Mouse (Mus musculus): ENCODE measurements around the gene E130308A19Rik. TPM values are rescaled to one million over a fixed set of nuclear protein-coding genes. Genes with fewer than 3 reads are reported as not detected.
A peak's percentile ranks its signal among the peaks of the same experiment; 100 is the strongest.

E130308A19Rik gene
- total RNA-seq, 1 experiment from 2014 or later: 9.4 TPM

DNA sequence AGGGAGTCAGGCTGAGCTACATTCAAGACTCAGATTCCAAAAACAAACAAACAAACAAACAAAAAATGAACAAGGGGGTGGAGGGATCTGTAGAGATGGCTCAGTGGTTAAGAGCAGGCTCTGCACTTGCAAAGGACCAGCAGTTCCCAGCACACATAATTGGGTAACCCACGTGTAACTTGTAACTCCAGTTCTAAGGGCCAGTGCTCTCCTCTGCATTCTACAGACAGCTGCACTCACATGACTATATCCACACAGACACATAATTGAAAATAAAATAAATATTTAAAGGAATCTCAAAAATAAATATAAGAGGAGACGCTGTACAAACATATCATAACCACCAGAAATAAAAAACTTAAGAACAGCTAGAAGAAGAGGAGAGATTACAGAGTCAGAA, 113.9 kb downstream of the E130308A19Rik start:
- no peak for ATAC-seq (replicated peaks in 1 of 2; ENCODE audit: insufficient read depth in 1 of 2, low FRiP score in 2 of 2, low TSS enrichment in 1 of 2, low read depth in 1 of 2, poor library complexity in 2 of 2, severe bottlenecking in 2 of 2)

DNA sequence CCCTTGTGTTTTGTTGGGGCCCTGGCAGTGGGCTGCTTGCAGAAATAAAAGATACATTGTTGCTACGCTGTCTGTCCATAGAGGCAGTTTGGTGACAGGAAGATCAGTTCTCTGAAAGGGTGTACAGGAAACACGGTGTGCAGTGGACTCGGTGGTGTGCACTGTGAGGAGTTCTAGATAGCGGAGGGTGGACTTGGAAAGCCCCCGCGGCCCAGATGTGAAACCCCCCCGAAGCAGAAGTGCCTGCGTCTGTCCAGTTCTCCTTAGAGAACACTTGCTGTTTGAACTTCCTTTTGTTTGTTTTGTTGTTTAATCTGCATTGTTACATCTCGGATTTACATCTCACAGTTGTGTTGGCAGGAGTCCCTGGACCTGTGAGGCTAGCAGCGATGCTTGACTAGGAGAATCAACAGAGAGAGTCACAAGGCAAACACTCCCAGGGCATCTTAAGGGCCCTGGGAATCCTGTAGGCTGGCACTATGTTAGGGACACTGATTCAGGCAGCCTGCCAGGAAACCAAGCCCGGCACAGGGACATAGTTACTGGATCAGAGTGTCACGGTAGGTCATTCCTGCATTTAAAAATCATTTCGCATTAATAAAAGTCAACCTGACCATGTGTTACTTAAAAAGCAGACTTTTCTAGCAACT, 127.6 kb downstream of the E130308A19Rik start:
- ATAC-seq (replicated peaks in 1 of 2; ENCODE audit: insufficient read depth in 1 of 2, low FRiP score in 2 of 2, low TSS enrichment in 1 of 2, low read depth in 1 of 2, poor library complexity in 2 of 2, severe bottlenecking in 2 of 2): no peak

DNA sequence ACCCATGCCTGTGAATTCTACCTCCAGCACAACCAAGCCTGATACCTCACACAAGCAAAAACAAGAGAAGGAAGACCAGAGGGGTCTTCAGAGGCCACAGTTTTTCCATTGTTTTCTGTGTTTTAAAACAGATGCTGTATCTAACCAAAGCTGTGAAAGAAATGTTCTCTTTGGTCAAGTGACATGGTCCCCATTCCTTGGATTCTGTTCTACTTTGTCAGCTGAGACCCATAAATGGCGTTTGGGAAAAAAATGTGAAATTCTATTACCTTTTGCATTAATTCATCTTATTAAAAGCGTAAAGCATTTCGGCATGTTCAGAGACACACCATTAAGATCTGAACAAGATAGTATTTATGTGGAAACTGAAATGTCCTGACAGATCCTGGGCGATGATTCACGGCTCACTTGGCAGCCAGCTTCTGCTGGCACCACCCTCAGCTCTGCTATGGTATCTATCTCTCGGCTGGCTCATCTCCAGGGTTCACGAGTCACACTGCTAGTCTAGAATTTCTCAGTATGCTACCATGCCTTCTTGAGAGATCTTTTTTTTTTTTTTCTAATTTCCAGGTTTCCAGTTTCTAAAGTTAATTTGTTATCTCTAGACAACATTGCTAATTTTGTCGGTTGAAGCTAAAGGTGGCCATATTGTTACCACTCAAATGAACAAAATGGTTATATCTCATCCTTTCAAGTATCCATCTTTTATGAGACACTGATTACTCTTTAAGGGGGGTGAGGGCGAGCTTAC, 130.5 kb downstream of the E130308A19Rik start:
- ATAC-seq (replicated peaks in 1 of 2; ENCODE audit: insufficient read depth in 1 of 2, low FRiP score in 2 of 2, low TSS enrichment in 1 of 2, low read depth in 1 of 2, poor library complexity in 2 of 2, severe bottlenecking in 2 of 2): no peak

- ATAC-seq (replicated peaks in 1 of 2; ENCODE audit: insufficient read depth in 1 of 2, low FRiP score in 2 of 2, low TSS enrichment in 1 of 2, low read depth in 1 of 2, poor library complexity in 2 of 2, severe bottlenecking in 2 of 2): peak in 1 of 2 experiments; percentile 31; a peak in 1 of 4 replicates
Measured at GRCm38 (mm10) chr4:59757452-59758435, 131.7 kb downstream of the E130308A19Rik start.

- ATAC-seq (replicated peaks in 1 of 2; ENCODE audit: insufficient read depth in 1 of 2, low FRiP score in 2 of 2, low TSS enrichment in 1 of 2, low read depth in 1 of 2, poor library complexity in 2 of 2, severe bottlenecking in 2 of 2): no peak
Measured at GRCm38 (mm10) chr4:59760016-59760415, 134.0 kb downstream of the E130308A19Rik start.

DNA sequence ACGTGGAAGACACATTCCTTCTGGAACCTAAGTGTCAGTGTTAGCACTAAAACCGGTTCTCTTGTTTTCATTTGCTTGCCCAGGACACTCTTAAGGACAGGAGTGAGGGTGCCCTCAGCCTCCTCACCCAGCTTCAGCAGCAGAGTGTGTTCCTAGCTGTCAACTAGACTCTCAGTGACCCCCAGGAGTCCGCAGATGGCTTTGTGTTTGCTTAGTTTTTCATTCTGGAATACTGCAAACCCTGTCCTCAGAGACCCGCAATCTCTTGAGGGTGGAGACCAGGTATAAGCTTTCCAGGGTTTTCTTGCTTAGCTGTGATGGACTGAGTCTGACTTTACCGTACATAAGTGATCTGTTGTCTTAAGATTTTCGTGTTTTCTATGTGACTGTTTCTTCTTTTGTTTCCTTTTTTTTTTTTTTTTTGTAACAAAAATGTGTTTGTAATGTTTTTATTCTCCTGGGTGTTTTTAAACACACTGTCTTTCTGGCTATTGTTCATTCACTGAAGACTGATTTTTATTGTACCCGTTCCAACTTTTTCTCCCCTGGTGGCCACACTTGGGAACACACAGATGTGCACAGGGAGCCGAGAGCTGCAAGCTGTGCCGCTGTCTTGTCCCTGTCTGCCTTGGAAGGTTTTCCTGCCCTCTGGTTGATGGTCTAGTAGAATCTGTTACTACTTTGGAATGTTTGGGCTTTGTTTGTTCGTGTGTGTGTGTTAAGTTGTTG, 134.8 kb downstream of the E130308A19Rik start:
- peak; percentile 26 to 65; a peak in 2 of 4 replicates for ATAC-seq (replicated peaks in 1 of 2; ENCODE audit: insufficient read depth in 1 of 2, low FRiP score in 2 of 2, low TSS enrichment in 1 of 2, low read depth in 1 of 2, poor library complexity in 2 of 2, severe bottlenecking in 2 of 2)

DNA sequence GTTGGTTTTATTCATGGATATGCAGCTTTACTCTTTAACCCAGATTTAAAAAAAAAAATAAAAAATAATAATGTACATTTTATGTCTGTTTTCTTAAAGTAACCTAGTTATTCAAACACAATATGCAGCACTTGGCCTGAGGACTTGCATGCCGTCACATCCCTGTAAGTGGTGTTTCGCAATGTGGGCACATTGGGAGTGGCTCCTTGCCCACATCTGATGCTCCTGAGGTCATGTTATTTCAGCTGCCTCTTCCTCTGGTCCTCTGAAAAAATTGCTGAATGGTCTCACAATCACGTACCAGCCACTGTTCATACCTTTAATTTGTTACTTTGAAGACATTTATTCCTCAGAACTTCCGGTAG, 135.3 kb downstream of the E130308A19Rik start:
- ATAC-seq (replicated peaks in 1 of 2; ENCODE audit: insufficient read depth in 1 of 2, low FRiP score in 2 of 2, low TSS enrichment in 1 of 2, low read depth in 1 of 2, poor library complexity in 2 of 2, severe bottlenecking in 2 of 2): no peak

GRCm38 (mm10) chr4:59764950-59765349, 138.9 kb downstream of the E130308A19Rik start:
- ATAC-seq (replicated peaks in 1 of 2; ENCODE audit: insufficient read depth in 1 of 2, low FRiP score in 2 of 2, low TSS enrichment in 1 of 2, low read depth in 1 of 2, poor library complexity in 2 of 2, severe bottlenecking in 2 of 2): no peak

- ATAC-seq (replicated peaks in 1 of 2; ENCODE audit: insufficient read depth in 1 of 2, low FRiP score in 2 of 2, low TSS enrichment in 1 of 2, low read depth in 1 of 2, poor library complexity in 2 of 2, severe bottlenecking in 2 of 2): no peak
Measured at GRCm38 (mm10) chr4:59765385-59766005, 139.5 kb downstream of the E130308A19Rik start.

GRCm38 (mm10) chr4:59767717-59768116, 141.7 kb downstream of the E130308A19Rik start:
- ATAC-seq (replicated peaks in 1 of 2; ENCODE audit: insufficient read depth in 1 of 2, low FRiP score in 2 of 2, low TSS enrichment in 1 of 2, low read depth in 1 of 2, poor library complexity in 2 of 2, severe bottlenecking in 2 of 2): peak; percentile 54 to 59; a peak in 2 of 4 replicates

DNA sequence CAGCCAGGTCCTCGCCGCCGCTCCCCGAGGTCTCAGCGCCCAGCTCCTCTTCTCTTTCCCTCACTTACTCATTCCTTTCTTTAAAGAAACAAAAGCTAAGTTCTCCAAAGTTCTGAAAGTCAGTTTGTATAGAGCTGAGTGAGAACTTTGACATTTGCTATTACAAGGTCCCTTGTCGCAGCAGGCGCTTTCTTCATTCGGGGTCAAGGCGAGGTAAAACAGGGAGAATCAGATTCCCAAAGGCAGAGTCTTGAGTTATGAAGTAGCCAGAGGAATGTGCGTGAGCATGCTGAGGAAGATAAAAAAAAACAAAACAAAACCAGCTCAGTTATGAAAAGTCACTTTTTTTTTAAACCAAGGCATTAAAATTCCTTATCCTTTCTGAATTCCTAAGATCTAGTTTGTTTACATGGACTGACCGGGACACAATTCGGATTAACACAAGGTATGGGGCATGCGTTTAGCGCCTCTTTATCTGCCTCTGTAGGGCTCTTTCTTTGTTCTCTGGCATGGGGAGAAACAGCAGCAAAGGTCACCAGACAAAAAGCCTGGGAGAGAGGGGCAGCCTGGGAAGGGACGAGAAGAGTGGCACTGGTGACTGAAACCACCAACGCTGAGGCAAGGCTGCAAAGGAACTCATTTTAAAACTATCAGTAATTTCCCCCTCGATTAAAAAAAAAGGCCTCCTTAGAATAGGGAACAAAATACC, 146.3 kb downstream of the E130308A19Rik start:
- ATAC-seq (replicated peaks in 1 of 2; ENCODE audit: insufficient read depth in 1 of 2, low FRiP score in 2 of 2, low TSS enrichment in 1 of 2, low read depth in 1 of 2, poor library complexity in 2 of 2, severe bottlenecking in 2 of 2): no peak

DNA sequence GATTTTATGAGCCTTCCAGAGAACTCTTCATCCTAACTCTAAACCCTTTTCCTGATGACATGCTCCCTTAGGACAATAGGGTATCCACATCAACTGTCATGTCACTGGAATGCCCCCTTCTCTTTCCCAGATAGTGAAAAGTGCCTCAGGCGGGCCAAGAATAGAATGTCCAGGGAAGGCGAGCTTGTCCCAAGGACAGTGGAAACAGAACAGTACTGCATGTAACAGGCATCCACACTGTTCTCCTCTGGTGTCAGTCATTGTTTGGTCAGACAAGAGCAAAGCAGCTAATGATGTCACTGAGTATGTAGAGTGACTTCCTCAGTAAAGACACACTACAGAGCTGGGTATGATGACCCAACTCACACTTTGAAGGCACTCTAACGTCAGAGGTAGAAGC, 151.8 kb downstream of the E130308A19Rik start:
- ATAC-seq (replicated peaks in 1 of 2; ENCODE audit: insufficient read depth in 1 of 2, low FRiP score in 2 of 2, low TSS enrichment in 1 of 2, low read depth in 1 of 2, poor library complexity in 2 of 2, severe bottlenecking in 2 of 2): no peak

- no peak for ATAC-seq (replicated peaks in 1 of 2; ENCODE audit: insufficient read depth in 1 of 2, low FRiP score in 2 of 2, low TSS enrichment in 1 of 2, low read depth in 1 of 2, poor library complexity in 2 of 2, severe bottlenecking in 2 of 2)
Measured at GRCm38 (mm10) chr4:59780568-59780967, 154.6 kb downstream of the E130308A19Rik start.

DNA sequence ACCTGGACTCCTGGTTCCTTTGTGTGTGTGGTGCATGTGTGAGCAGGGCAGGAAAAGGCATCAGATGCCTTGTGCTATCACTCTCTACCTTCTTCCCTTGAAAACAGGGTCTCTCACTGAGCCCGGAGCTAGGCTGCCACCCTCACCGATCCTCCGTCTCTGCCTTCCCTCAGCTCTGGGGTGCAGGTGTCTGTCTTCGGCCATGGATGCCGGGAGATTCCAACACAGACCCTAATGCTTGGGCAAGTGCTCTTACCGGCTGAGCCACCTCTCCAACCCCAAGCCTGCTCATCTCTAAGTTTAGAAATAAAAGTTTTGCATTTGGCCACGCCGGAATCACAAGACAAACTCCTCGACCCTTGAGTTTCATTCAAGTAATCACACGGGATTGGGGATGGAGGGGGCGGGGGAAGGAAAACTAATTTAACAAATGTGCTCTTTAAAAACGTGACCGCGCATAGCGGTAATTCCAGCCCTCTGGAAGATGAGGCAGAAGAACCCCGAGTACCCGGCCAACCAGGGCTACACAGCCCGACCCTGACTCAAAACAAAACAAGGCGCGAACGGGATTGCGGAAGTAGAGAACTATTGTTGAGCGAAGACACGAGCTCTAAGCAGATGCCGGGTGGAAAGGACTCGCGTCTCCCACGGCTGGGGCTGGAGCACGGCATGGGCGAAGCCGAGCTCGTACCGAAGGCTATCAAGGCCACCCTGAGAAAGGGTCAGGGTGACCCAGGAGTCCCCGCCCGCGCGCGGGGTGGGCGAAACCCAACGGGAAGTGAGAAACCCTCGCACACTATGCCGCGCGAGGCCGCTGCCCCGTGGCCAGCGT, 157.1 kb downstream of the E130308A19Rik start:
- peak; percentile 9 to 43 for ATAC-seq (replicated peaks in 1 of 2; ENCODE audit: insufficient read depth in 1 of 2, low FRiP score in 2 of 2, low TSS enrichment in 1 of 2, low read depth in 1 of 2, poor library complexity in 2 of 2, severe bottlenecking in 2 of 2)

DNA sequence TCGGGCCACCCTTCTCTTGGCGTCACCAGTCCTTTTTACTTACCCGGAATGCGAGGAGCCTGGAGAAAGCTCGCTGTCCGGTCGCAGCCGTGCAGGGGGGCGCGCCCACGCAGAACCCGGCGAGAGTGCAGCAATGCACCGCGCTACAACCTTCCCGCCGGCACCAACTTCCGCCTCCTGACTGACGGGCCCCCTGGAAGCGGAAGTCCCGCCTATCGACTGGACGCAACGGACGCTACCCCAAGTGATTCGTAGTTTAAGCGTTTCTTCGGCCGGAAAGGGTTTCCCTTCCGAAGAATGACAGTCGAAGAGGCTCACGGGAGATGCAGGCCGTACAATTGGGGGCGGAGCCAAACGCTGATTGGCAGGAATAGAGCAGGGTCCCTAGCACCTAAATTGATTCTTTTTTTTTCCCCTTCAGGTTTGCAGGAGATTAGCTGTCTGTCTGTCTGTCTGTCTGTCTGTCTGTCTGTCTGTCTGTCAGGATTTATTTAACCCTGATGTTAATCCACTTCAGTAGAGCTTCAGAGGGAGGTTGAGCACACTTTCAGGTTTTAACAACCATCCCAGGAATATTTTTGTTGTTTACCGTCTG, 157.8 kb downstream of the E130308A19Rik start:
- peak; percentile 97 to 98 for ATAC-seq (replicated peaks in 1 of 2; ENCODE audit: insufficient read depth in 1 of 2, low FRiP score in 2 of 2, low TSS enrichment in 1 of 2, low read depth in 1 of 2, poor library complexity in 2 of 2, severe bottlenecking in 2 of 2)

Measured in hematopoietic stem cell, adult 5-6 weeks (primary cell).